Mouse (Mus musculus): ENCODE results near the gene Trappc2.

- TF ChIP-seq CTCF (IDR thresholded peaks at IDR 0.05; ENCODE audit: low read depth) (no peak), EP300 (IDR thresholded peaks at IDR 0.05; ENCODE audit: low read depth) (no peak)
Measured at GRCm38 (mm10) chrX:166440036-166440615, at the start of gene Trappc2.

Data from liver, postnatal 0 days (tissue).